Mouse (Mus musculus) mesoderm, embryonic 11.5 days (tissue): Measurements from ENCODE around the gene Gse1.

ENCODE experiments used
- DNase-seq: peaks from one replicate; pipeline ENCODE4 v3.0.0-alpha.2; 2012; ENCODE audit warnings: low read depth, low spot score

Gene Gse1

GRCm38 (mm10) chr8:120533380-120533779, 305.1 kb downstream of the Gse1 start:
- DNase-seq: no peak

- DNase-seq: no peak
These were observed 305.8 kb downstream of the Gse1 start for GRCm38 (mm10) chr8:120534080-120534479.

- peak; percentile 93 for DNase-seq
These were observed 306.5 kb downstream of the Gse1 start for GRCm38 (mm10) chr8:120534504-120535368.

- DNase-seq: no peak
These were observed 307.4 kb downstream of the Gse1 start for GRCm38 (mm10) chr8:120535452-120536305.

GRCm38 (mm10) chr8:120536306-120537206, 308.3 kb downstream of the Gse1 start:
- no peak for DNase-seq

GRCm38 (mm10) chr8:120537207-120537817, 309.1 kb downstream of the Gse1 start:
- DNase-seq: peak; percentile 84

- DNase-seq: no peak
These were observed 309.7 kb downstream of the Gse1 start for GRCm38 (mm10) chr8:120537818-120538396.

GRCm38 (mm10) chr8:120538397-120539240, 310.4 kb downstream of the Gse1 start:
- DNase-seq: no peak

- DNase-seq: no peak
These were observed 311.1 kb downstream of the Gse1 start for GRCm38 (mm10) chr8:120539381-120539774.

- no peak for DNase-seq
These were observed 311.7 kb downstream of the Gse1 start for GRCm38 (mm10) chr8:120539775-120540625.

GRCm38 (mm10) chr8:120542995-120543394, 314.7 kb downstream of the Gse1 start:
- no peak for DNase-seq

GRCm38 (mm10) chr8:120543416-120544055, 315.3 kb downstream of the Gse1 start:
- DNase-seq: no peak

GRCm38 (mm10) chr8:120544155-120544554, 315.9 kb downstream of the Gse1 start:
- DNase-seq: no peak

GRCm38 (mm10) chr8:120547562-120547961, 319.3 kb downstream of the Gse1 start:
- no peak for DNase-seq

GRCm38 (mm10) chr8:120548313-120548761, 320.1 kb downstream of the Gse1 start:
- DNase-seq: no peak

- no peak for DNase-seq
These were observed 321.2 kb downstream of the Gse1 start for GRCm38 (mm10) chr8:120549321-120549921.

GRCm38 (mm10) chr8:120549922-120550321, 321.7 kb downstream of the Gse1 start:
- DNase-seq: no peak

GRCm38 (mm10) chr8:120550430-120550829, 322.2 kb downstream of the Gse1 start:
- DNase-seq: no peak
